Mouse (Mus musculus) liver, embryonic 14.5 days (tissue): ENCODE measurements around the gene Cebpa.

Experiments
- CTCF ChIP-seq: IDR thresholded peaks from 2 replicates; pipeline ENCODE4 v1.5.1; 2016; ENCODE audit warnings: antibody characterized with exemption, low read depth, control low read depth
- EP300 ChIP-seq: IDR thresholded peaks from 2 replicates; pipeline ENCODE4 v1.6.1; 2016; ENCODE audit warnings: antibody characterized with exemption, low read depth

GRCm38 (mm10) chr7:35099528-35099927 is 19.6 kb upstream of the Cebpa start:
- TF ChIP-seq CTCF (no peak), EP300 (no peak)
